Mouse (Mus musculus) midbrain, embryonic 16.5 days (tissue): Measurements from ENCODE around the gene Mapt. TPM values are rescaled to one million over a fixed set of nuclear protein-coding genes. Genes with fewer than 3 reads are reported as not detected.
"Not testable (repeated sequence)": the region's sequence is repeated elsewhere in the genome, so short reads cannot be mapped to it uniquely, and the experiment has no call there.

ENCODE experiments used
- ATAC-seq: fragments of 200-750 bp; cut with Nextera tagmentation; 2 replicates; pipeline ENCODE4 v1.8.0; 2017; ENCODE audit warnings: moderate TSS enrichment
- H3K27ac ChIP-seq: fragments of 300-500 bp; sonication (generic); 2 replicates; pipeline ENCODE4 v1.5.1; 2014; ENCODE audit warnings: mild to moderate bottlenecking, low read length, mixed read lengths
- H3K27me3 ChIP-seq: fragments of 300-500 bp; sonication (generic); 2 replicates; pipeline ENCODE4 v1.6.1; 2014; ENCODE audit warnings: low read depth, low read length, mixed read lengths; ENCODE audit not compliant: control insufficient read depth, insufficient read depth
- H3K36me3 ChIP-seq: fragments of 300-500 bp; sonication (generic); 2 replicates; pipeline ENCODE4 v1.6.1; 2014; ENCODE audit warnings: mild to moderate bottlenecking, low read length, moderate library complexity, mixed read lengths; ENCODE audit not compliant: control insufficient read depth, insufficient read depth
- H3K4me1 ChIP-seq: fragments of 300-500 bp; sonication (generic); 2 replicates; pipeline ENCODE4 v1.6.1; 2014; ENCODE audit warnings: mild to moderate bottlenecking, low read length, mixed read lengths; ENCODE audit not compliant: control insufficient read depth, insufficient read depth
- H3K4me2 ChIP-seq: fragments of 300-500 bp; sonication (generic); 2 replicates; pipeline ENCODE4 v1.6.1; 2014; ENCODE audit warnings: mild to moderate bottlenecking, low read length, mixed read lengths
- H3K4me3 ChIP-seq: fragments of 300-500 bp; sonication (generic); 2 replicates; pipeline ENCODE4 v1.5.1; 2014; ENCODE audit warnings: low read depth, mild to moderate bottlenecking, low read length, moderate library complexity, mixed read lengths
- H3K9ac ChIP-seq: fragments of 300-500 bp; sonication (generic); 2 replicates; pipeline ENCODE4 v1.6.1; 2014; ENCODE audit warnings: low read depth, low read length, mixed read lengths
- H3K9me3 ChIP-seq: fragments of 300-500 bp; sonication (generic); replicated peaks from 2 replicates; pipeline ENCODE4 v1.6.1; 2014; ENCODE audit warnings: mild to moderate bottlenecking, low read length, mixed read lengths; ENCODE audit not compliant: control insufficient read depth, poor library complexity, severe bottlenecking
- WGBS: fragments of 180-500 bp; shearing (Covaris S2); extraction: QIAGEN DNeasy Blood & Tissue Kit; methylation state at CpG from one replicate; pipeline ENCODE4 v1.1.7; 2014; 5-methylcytosine and 5-hydroxymethylcytosine counted together
- polyA plus RNA-seq: library from polyadenylated mRNA; unstranded; fragments of >200 nt; fragmentation: Nextera tagmentation; extraction: Ambion mirVana; gene quantifications from 2 replicates; pipeline ENCODE4 v1.2.1, GENCODE M21; 2015

The Mapt gene
- polyA plus RNA-seq, 1 experiment from 2014 or later = 1,264 TPM

DNA sequence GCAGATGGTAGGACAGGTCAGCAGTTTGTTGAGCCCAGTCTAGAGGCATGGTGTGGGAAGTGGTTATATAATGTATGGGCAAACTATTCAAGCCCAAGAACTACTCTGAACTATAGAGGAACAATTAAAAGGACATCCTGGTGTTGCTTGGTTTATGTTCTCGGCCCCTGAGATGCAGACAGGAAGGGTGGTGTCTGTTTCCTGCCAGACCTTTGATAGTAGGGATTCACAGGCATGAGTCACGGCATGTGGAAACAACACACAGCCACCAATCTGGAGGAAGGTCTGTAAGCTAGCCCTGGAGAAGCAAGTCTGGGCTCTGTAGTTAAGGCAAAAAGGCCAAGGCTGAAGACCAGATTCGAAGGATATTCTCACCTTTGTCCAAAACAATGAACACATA is 27.9 kb upstream of the Mapt start:
- Histone ChIP-seq H3K4me1 (no peaks in the 10 kb centered on the region), H3K4me2 (no peak overlapping the region), H3K27ac (no peak overlapping the region), H3K36me3 (no peaks in the 10 kb centered on the region), H3K9ac (no peak overlapping the region), H3K9me3 (peaks cover 4% of the 10 kb centered on the region; the same call in 1 of the 2 replicates), H3K4me3 (no peak overlapping the region), H3K27me3 (peaks cover 2% of the 10 kb centered on the region)
- no peak for ATAC-seq
- 80% methylated on average over 3 of the region's 3 CpGs for WGBS

DNA sequence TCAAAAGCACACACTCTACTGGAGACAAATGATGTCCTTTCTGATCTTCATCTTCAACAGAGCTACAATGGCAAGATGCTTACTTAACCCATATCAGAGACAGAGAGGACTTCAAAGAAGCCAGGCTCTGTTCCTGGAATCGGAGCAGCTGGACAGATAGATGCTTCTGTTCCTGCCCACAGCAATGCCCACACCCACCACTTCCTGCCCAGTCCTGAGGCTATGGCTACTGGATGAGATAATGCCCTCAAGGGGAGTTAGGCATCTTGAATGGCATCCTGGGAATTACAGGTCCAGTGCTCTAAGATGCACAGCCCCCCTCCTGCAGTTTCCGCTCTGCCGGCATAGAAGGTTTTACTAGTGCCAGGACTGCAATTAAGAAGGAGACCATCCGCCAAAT is 24.6 kb upstream of the Mapt start:
- Histone ChIP-seq H3K27ac (no peak overlapping the region), H3K9me3 (peaks cover 1% of the 10 kb centered on the region; the same call in 1 of the 2 replicates), H3K9ac (no peak overlapping the region), H3K36me3 (no peaks in the 10 kb centered on the region), H3K4me2 (no peak overlapping the region), H3K4me1 (no peaks in the 10 kb centered on the region), H3K4me3 (no peak overlapping the region), H3K27me3 (no peaks in the 10 kb centered on the region; the same call in 1 of the 2 replicates)
- ATAC-seq = no peak
- WGBS = 86% methylated on average over 4 of the region's 4 CpGs

DNA sequence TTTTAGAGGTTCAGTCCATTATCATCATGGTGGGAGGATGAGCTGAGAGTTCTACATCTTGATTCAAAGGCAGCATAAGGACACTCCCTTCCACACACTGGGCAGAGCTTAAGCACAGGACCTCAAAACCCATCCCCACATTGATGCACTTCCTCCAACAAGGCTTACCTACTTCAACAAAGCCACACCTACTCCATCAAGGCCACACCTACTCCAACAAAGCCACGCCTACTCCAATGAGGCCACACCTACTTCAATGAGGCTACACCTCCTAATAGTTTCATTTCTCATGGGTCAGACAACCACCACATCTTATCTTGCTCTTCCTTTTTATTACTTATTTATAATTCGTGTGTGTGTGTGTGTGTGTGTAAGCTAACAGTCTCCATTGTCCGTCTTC is 22.1 kb upstream of the Mapt start:
- no peak for ATAC-seq
- no peaks in the 10 kb centered on the region for H3K4me1 ChIP-seq
- H3K27ac ChIP-seq = no peak overlapping the region
- no peak overlapping the region for H3K4me3 ChIP-seq
- WGBS = 71% methylated on average over 3 of the region's 3 CpGs
- no peaks in the 10 kb centered on the region; the same call in 1 of the 2 replicates for H3K27me3 ChIP-seq
- H3K36me3 ChIP-seq = no peaks in the 10 kb centered on the region
- H3K9ac ChIP-seq = no peak overlapping the region
- no peaks in the 10 kb centered on the region for H3K9me3 ChIP-seq
- H3K4me2 ChIP-seq = no peak overlapping the region

DNA sequence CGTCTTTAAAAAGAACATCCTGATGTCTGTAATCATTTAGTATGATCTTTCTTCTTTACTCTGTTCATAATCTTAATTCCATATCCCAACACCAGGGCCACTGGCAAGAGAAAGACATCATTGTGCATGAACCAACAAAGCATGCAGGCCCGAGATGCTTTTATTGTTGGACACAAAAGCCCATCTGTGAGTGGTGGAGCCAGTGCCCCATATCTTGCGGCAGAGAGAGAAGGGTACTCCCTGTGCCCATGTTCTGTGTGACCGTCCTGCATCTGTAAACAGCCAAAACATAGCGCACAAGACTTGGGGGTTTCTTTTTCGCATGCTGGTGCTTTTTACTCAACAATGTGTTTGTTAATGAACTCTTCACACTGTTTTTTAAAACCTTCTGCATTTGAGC is 19.9 kb upstream of the Mapt start:
- Histone ChIP-seq H3K4me1 (no peaks in the 10 kb centered on the region), H3K4me3 (no peak overlapping the region), H3K36me3 (no peaks in the 10 kb centered on the region), H3K9ac (no peak overlapping the region), H3K4me2 (no peak overlapping the region), H3K9me3 (no peaks in the 10 kb centered on the region), H3K27me3 (no peaks in the 10 kb centered on the region; the same call in 1 of the 2 replicates), H3K27ac (no peak overlapping the region)
- 85% methylated on average over 6 of the region's 6 CpGs for WGBS
- ATAC-seq = no peak

DNA sequence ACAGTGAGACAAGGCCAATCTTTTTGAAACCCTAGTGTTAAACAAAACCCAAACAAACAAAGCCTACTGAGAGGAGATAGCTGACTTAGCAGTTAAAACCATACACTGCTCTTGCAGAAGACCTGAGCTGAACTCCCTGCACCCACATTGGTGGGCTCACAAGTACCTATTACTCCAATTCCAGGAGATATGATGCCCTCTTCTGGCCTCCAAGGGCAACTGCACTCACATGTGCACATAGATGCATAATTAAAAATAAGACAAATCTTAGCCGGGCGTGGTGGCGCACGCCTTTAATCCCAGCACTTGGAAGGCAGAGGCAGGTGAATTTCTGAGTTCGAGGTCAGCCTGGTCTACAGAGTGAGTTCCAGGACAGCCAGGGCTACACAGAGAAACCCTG is 17.1 kb upstream of the Mapt start:
- H3K27ac ChIP-seq, ATAC-seq, H3K4me3 ChIP-seq, H3K9ac ChIP-seq, H3K4me2 ChIP-seq, H3K36me3 ChIP-seq, H3K9me3 ChIP-seq, H3K27me3 ChIP-seq, H3K4me1 ChIP-seq: not testable (repeated sequence)
- 91% methylated on average over 5 of the region's 5 CpGs for WGBS

DNA sequence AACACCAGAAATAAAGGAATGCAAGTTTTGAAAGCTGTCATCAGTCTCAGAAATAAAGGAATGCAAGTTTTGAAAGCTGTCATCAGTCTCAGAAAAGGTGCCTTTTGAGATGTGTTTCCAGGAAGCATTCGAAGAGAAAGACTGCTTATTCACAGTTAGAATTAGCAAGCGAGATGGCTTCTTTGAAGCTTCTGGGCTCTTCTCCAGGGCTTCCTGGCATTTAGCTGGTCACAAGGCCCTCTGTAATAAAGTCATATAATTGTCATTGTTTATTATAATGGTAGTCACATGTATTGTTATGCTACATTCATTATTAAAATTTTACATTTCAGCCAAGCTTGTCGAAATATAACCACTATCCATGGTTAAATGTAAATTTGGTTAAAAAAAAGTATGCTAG is 13.1 kb upstream of the Mapt start:
- no peak overlapping the region for H3K9ac ChIP-seq
- 67% methylated on average over 3 of the region's 3 CpGs for WGBS
- no peak for ATAC-seq
- no peaks in the 10 kb centered on the region for H3K9me3 ChIP-seq
- H3K4me2 ChIP-seq = no peak overlapping the region
- H3K27me3 ChIP-seq = no peaks in the 10 kb centered on the region
- no peak overlapping the region for H3K27ac ChIP-seq
- H3K4me1 ChIP-seq = 0 out of 2 replicates have a peak, but pooled peaks cover 3% of the 10 kb centered on the region
- no peak overlapping the region for H3K4me3 ChIP-seq
- no peaks in the 10 kb centered on the region for H3K36me3 ChIP-seq

DNA sequence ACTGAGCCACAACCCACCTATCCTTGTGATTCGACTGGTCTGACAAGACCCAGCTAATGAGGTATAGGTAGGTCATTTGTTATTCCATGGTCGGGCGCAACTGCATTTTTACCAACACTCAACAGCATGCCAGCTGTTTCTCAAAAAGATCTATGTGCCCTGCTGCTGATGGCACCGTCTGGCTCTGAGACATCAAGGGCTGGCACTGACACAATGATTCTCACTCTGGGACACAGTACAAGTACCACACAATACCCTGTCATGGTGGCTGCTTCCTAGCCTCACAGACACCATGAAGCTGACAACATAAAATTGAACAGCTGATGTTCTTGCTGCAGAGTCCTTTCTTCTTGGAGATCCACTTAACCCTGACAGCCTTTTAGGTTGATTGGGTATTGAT is 10.9 kb upstream of the Mapt start:
- Histone ChIP-seq H3K4me1 (0 out of 2 replicates have a peak, but pooled peaks cover 3% of the 10 kb centered on the region), H3K9me3 (no peaks in the 10 kb centered on the region), H3K27me3 (no peaks in the 10 kb centered on the region), H3K4me3 (no peak overlapping the region), H3K36me3 (no peaks in the 10 kb centered on the region), H3K4me2 (no peak overlapping the region), H3K27ac (no peak overlapping the region), H3K9ac (no peak overlapping the region)
- 84% methylated on average over 4 of the region's 4 CpGs for WGBS
- ATAC-seq = no peak

DNA sequence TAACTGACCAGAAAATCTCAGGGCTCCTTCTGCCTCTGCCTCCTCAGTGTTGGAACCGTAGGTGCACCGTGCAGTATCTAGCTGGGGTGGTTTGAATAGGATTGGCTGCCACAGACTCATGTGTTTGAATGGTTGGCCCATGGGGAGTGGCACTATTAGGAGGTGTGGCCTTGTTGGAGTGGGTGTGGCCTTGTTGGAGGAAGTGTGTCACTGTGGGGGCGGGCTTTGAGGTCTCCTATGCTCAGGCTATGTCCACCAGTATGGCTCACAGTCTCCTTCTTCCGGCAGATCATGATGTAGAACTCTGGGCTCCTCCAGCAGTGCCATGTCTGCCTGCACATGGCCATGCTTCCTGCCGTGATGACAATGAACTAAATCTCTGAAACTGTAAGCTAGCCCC is 9.4 kb upstream of the Mapt start:
- no peak for ATAC-seq
- Histone ChIP-seq H3K4me3 (no peak overlapping the region), H3K9ac (no peak overlapping the region), H3K27me3 (no peaks in the 10 kb centered on the region), H3K4me1 (0 out of 2 replicates have a peak, but pooled peaks cover 3% of the 10 kb centered on the region), H3K27ac (no peak overlapping the region), H3K9me3 (no peaks in the 10 kb centered on the region), H3K4me2 (no peak overlapping the region), H3K36me3 (no peaks in the 10 kb centered on the region)
- WGBS = 73% methylated on average over 5 of the region's 5 CpGs

DNA sequence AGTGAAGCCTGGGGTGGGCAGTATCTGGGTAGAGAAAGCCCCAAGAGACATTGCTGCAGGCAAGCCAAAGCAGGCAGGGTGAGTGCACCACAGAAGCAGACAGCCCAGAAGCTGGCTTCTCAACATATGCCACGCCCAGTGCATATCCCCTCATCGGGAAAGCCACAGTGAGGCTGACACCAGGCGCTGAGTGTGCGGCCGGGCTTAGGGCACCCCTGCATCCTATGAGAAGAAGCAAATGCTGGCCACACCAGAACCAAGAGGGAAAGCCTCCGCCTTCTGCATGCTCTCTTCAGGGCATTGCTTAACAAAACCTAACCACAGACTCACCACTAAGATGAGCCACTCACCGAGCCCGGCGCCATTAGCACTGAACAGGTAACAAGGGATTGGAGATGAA is 7.9 kb upstream of the Mapt start:
- Histone ChIP-seq H3K36me3 (no peaks in the 10 kb centered on the region), H3K4me2 (no peak overlapping the region), H3K4me3 (no peak overlapping the region), H3K9ac (no peak overlapping the region), H3K27me3 (no peaks in the 10 kb centered on the region), H3K4me1 (no peaks in the 10 kb centered on the region), H3K27ac (no peak overlapping the region), H3K9me3 (no peaks in the 10 kb centered on the region)
- 84% methylated on average over 9 of the region's 9 CpGs for WGBS
- no peak for ATAC-seq

DNA sequence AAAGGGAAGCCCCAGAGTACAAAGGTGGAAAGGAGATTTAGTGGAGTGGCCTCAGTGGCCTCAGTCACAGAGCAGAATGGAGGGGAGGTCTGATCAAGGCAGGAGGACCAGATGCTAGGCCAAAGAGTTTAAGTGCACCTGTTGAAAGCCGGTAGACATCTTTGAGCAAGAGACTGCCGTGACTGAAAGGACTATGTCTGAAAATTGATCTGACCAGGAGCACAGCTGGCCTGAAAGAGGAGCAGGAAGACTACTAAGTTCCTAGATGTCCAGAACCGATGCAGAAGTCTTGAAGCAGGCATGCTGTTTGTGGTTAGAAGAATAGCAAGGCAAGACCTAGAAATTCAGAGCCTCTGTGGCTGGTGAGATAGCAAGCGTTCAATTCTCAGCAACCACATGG is 1.8 kb upstream of the Mapt start:
- Histone ChIP-seq H3K27me3 (no peaks in the 10 kb centered on the region), H3K4me2 (no peak overlapping the region), H3K36me3 (no peaks in the 10 kb centered on the region), H3K4me1 (peaks cover 6% of the 10 kb centered on the region), H3K27ac (no peak overlapping the region), H3K4me3 (no peak overlapping the region), H3K9me3 (no peaks in the 10 kb centered on the region), H3K9ac (no peak overlapping the region)
- WGBS = 73% methylated on average over 4 of the region's 4 CpGs
- no peak for ATAC-seq
